Mouse (Mus musculus) lung, adult 2 months (tissue): ENCODE data around the gene D430042O09Rik. TPM values are rescaled to one million over a fixed set of nuclear protein-coding genes. Genes with fewer than 3 reads are reported as not detected.

ENCODE experiments used
- DNase-seq: peaks from one replicate; pipeline ENCODE4 v3.0.0; 2022
- H3K4me1 ChIP-seq: fragments of 200-500 bp; 2 replicates; pipeline ENCODE4 v1.6.1; 2011; ENCODE audit warnings: low read length; ENCODE audit not compliant: control insufficient read depth, insufficient read depth
- H3K4me3 ChIP-seq: fragments of 200-500 bp; replicated peaks from 2 replicates; pipeline ENCODE3; 2011; ENCODE audit warnings: low read depth, mild to moderate bottlenecking, control low read depth, low read length; ENCODE audit errors: extremely low read depth
- CTCF ChIP-seq: fragments of 200-500 bp; IDR thresholded peaks from 2 replicates; pipeline ENCODE4 v1.5.1; 2011; ENCODE audit warnings: mild to moderate bottlenecking, low read length, control low read depth; ENCODE audit not compliant: insufficient read depth
- POLR2A ChIP-seq: fragments of 200-500 bp; IDR thresholded peaks from 2 replicates; pipeline ENCODE4 v1.6.1; 2011; ENCODE audit warnings: low read depth, mild to moderate bottlenecking, control low read depth, low read length, borderline replicate concordance; ENCODE audit errors: extremely low read depth
- WGBS: fragments of 180-500 bp; shearing (Covaris S2); methylation state at CpG from one replicate; pipeline ENCODE4 v1.1.7; 2018; 5-methylcytosine and 5-hydroxymethylcytosine counted together
- polyA plus RNA-seq: library from polyadenylated mRNA; depleted of rRNA; stranded (reverse); fragments of >200 nt; gene quantifications from 2 replicates; pipeline ENCODE4 v1.2.3, GENCODE M21; 2012

D430042O09Rik gene
- polyA plus RNA-seq, 1 experiment = 18.4 TPM

DNA sequence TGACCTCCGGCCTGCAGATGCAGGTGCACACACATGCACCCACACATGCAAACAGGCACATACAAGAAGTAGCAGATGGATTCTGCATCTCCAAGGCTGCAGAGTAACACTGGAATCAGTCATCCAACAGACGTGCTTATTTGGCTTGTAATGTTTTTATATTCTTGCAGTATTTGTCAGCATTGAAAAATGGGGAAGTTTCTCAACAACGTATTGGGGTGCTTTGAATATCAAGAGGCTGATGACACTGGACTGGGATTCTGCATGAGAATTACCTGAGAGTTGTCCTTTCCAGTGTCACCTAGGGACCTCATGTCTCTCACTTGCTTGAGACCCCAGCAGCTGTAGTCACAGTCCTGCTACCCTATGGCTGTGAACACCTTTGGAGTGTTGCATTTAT lies 7.1 kb downstream of the D430042O09Rik start:
- no peak overlapping the region for H3K4me3 ChIP-seq
- 85% methylated on average over 3 of the region's 3 CpGs for WGBS
- DNase-seq = no peak
- peaks cover 17% of the 10 kb centered on the region for H3K4me1 ChIP-seq
- TF ChIP-seq POLR2A (no peak), CTCF (no peak)

DNA sequence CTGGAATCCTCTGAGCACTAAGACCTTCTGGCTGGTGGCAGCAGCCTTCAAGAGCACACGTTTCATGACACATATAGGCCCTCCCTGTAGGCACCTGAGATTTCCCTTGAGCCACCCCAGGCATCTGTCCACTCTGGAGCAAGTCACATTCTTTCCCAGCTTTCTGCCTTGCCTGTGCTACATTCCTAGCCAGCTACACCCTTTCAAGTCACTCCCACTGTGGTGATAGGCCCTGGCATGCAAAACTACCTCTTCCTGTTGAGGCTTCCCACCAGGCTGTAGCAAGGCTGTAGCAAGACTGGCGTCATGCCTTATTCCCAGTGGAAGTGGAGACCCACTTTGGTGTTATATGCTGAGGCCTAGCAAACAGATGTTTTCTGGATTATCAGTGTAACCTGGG lies 9.0 kb downstream of the D430042O09Rik start:
- no peak overlapping the region for H3K4me3 ChIP-seq
- WGBS = 34% methylated on average over 2 of the region's 2 CpGs
- peak; percentile 39 for DNase-seq
- H3K4me1 ChIP-seq = peaks cover 20% of the 10 kb centered on the region
- TF ChIP-seq CTCF = no peak
- no peak for TF ChIP-seq POLR2A

DNA sequence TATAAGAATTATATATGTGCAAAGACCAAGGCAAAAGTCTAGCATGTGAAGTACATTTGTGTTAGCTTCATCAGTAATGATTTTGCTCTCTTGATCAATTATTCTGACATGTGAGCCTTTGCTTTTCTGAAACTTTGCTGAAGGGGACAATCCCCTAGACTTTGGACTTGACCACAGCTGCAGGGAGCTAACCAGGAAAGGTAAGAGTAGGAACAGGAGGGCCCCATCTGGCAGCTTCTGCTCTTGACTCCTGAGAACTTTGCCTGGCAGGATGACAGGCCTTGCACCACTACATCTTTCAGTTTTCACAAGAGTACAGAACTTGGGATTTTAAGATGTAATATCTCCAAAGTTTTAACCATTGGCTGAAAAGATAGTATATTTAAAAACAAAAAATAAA lies 9.9 kb downstream of the D430042O09Rik start:
- Histone ChIP-seq H3K4me3 (no peak overlapping the region), H3K4me1 (peaks cover 20% of the 10 kb centered on the region)
- no peak for DNase-seq
- TF ChIP-seq POLR2A = no peak
- no peak for TF ChIP-seq CTCF

DNA sequence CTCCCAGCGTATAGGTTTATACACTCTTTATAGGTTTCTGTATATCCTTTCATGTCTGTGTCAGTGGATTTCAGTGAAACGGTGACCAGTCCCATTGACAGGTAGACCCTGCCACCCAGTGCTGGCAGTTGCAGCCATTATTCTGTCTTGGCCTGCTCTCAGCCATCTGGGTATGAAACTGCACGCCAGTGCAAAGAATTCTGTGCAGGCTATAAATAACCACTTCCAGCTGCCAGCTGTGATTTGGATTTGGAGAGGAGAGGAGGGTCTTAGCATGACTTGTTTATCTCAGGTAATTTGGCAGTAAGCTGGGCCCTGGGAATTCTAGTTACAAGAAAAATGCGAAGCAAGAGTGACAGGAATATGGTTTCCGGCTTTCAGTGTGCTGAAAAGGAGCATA lies 12.7 kb downstream of the D430042O09Rik start:
- TF ChIP-seq POLR2A (no peak), CTCF (no peak)
- 54% methylated on average over 5 of the region's 5 CpGs for WGBS
- Histone ChIP-seq H3K4me3 (no peak overlapping the region), H3K4me1 (peaks cover 16% of the 10 kb centered on the region)
- DNase-seq = no peak

DNA sequence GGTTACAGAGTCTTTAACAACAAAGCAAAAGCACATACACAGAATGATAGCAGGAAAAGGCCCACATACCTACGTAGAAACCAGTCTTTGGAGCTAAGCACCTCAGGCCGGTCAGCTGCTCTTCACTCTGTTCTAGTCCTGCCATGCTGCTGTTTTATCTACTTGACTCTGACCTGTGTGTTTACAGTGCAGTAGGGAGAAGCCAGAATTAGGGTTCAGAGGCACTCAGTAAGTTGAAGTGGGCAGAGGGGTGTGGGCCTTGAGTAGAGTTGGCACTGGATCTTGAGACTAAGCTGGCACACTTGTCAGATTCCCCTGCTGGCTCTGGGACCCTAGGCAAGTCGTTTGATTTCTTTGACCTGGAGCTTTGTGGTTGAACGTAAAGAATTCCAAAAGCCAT lies 13.3 kb downstream of the D430042O09Rik start:
- peak; percentile 43 for DNase-seq
- TF ChIP-seq CTCF (no peak), POLR2A (no peak)
- no peak overlapping the region for H3K4me3 ChIP-seq
- WGBS = 63% methylated on average over 4 of the region's 4 CpGs
- peaks cover 16% of the 10 kb centered on the region for H3K4me1 ChIP-seq

DNA sequence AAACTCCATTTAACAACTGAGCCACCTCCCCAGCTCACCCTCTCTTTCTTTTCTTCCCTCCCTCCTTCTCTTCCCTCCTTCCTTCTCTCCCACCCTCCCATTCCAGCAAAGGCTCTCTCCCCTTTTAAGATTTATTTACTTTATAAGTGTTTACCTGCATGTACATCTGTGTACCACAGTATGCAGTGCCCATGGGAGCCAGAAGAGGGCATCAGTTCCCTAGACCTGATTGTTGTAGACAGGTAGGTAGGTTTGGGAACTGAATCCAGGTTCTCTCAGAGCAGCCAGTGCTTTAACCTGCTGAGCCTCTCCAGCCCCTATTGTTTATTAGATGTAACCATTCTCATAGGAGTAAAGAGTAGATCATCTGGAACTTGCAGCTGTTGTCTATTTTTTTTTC lies 14.4 kb downstream of the D430042O09Rik start:
- Histone ChIP-seq H3K4me3 (no peak overlapping the region), H3K4me1 (peaks cover 9% of the 10 kb centered on the region)
- TF ChIP-seq CTCF (no peak), POLR2A (no peak)
- DNase-seq = no peak

DNA sequence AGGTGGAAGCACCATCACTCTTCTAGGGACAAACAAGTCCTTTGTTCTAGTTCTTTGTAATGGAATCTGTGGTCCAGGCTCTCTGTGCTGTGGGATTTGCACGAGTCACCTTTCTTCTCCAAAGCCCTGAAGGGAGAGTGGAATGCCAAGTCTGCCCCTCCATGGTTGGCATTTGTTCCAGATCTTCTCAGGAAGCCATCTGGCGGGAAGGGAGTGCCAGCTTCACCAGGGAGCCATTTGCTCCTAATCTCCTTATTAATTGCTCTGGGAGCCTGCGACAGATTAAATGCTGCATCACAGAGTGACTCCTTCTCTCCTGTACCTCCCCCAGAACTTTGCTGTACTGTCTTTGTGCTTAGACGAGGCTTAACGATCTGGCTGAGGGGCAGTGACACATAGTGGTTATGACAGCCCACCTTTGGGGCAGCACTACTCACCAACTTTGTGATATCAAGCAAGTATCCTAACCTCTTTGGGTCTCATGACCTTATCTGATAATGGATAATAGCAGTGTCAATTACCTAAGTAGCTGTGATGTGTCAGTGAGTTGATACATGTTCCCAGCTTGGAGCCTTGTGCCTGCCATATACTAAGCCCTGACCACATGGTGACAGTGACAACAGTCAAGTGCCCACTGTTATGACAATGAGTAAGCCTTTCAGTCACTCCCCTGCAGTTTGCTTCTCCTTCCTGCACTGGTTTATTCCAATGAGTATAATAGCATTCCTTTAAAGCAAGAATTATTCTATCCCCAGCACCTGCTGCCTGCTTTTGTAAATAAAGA lies 15.7 kb downstream of the D430042O09Rik start:
- TF ChIP-seq POLR2A = no peak
- no peak for TF ChIP-seq CTCF
- WGBS = 66% methylated on average over 5 of the region's 5 CpGs

DNA sequence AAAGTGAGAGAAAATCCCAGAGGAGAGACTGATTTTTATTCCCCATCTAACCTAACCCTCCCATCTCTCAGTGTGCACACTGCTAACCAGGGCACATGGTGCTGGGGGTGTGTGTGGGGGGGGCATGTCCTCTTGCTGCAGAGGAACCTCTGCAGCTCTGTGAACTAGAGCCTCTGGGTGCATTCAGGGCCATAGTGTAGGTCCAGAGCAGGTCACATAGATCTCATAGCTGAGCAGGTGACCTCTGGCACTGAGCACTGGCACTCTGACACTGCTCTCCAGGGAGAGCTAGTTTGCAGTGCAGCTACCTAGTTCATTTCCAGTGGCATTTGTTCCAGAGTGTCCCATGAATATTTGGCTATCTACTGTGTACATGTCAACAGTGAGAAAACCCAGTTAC lies 24.0 kb downstream of the D430042O09Rik start:
- no peaks in the 10 kb centered on the region for H3K4me1 ChIP-seq
- no peak for DNase-seq
- TF ChIP-seq CTCF (no peak), POLR2A (no peak)
- H3K4me3 ChIP-seq = no peak overlapping the region

More for the DNA sequence above, 15.7 kb downstream of the D430042O09Rik start:
- DNase-seq = no peak
- Histone ChIP-seq H3K4me1 (peaks cover 4% of the 10 kb centered on the region; the same call in 1 of the 2 replicates), H3K4me3 (no peak overlapping the region)

DNA sequence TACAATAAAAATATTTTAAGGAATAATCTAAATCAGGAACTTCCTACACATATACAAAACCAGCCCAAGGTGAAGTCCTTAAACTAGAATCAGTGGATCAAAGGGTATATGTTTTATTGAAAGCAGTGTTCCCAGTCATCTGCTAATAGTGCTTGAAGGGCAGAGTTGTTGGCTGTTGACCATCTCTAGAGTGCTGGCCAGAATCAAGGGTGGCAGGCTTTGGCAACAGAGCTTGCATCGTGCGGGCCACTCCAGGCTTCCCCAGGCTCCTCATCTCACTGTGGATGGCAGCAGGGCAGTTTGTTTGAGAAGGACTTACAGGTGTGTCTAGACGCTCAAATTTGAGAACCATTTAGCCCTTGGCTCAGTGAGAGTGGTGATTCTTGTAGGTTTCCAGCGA lies 26.1 kb downstream of the D430042O09Rik start:
- no peak overlapping the region for H3K4me3 ChIP-seq
- TF ChIP-seq POLR2A (no peak), CTCF (no peak)
- 85% methylated on average over 4 of the region's 4 CpGs for whole genome bisulfite sequencing
- DNase-seq = no peak
- no peaks in the 10 kb centered on the region for H3K4me1 ChIP-seq

DNA sequence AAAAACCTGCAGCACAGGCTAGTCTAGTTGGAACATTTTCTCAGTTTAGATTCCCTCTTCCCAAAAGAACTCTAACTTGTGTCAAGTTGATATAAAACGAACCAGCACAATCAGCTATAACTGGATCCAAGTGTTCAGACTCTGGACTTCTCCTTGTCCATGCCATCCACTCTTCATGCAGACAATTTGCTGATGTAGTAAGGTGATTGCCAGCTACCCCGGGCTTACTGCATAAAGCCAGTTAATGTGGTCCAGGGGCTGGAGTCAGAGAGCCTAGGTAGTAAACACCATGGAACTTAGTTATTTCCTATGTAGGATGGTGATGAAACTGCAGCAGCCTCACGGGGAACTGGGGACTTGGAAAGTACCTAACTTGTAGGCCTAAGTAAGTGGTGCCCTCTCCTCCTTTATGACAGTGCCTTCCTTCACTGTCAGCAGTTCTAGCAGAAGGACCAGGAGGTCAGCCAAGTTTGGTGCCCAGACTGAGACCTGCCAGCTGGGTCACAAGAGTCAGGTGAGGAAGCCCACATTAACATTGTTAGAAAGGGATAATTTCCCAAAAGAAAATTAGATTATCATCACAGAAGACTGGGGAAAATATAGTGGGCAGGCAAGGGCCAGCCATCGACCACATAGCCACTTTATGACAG lies 28.8 kb downstream of the D430042O09Rik start:
- no peak for DNase-seq
- no peaks in the 10 kb centered on the region; the same call in 1 of the 2 replicates for H3K4me1 ChIP-seq
- no peak overlapping the region for H3K4me3 ChIP-seq
- WGBS = 80% methylated on average over 4 of the region's 4 CpGs
- TF ChIP-seq CTCF = no peak
- TF ChIP-seq POLR2A = no peak

DNA sequence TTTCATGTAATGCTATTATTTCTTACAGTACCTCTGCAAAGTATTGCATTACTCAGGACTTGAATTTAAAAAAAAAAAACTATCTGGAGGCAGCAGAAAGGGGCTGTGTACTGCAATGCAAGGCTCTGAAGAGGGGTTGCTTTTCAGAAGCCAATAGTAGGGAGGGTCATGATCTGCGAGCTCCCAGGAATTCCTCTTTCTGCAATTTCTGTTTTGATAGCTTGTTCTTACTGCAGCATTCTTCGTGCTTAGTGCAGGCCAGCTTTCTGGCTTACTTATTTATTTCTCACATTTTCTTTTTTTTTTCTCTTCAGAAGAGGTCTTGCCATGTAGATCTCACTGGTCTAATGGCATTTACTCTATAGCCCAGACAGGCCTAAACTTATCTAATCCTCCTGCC lies 32.8 kb downstream of the D430042O09Rik start:
- Histone ChIP-seq H3K4me3 (no peak overlapping the region), H3K4me1 (no peaks in the 10 kb centered on the region; the same call in 1 of the 2 replicates)
- no peak for DNase-seq
- WGBS = 74% methylated on average over 2 of the region's 2 CpGs
- TF ChIP-seq POLR2A (no peak), CTCF (no peak)
